Mouse (Mus musculus) liver, embryonic 14.5 days (tissue): ENCODE data around the gene Kdm2b.

Experiments used
- CTCF ChIP-seq: IDR thresholded peaks from 2 replicates; pipeline ENCODE4 v1.5.1; 2016; ENCODE audit warnings: antibody characterized with exemption, low read depth, control low read depth
- EP300 ChIP-seq: IDR thresholded peaks from 2 replicates; pipeline ENCODE4 v1.6.1; 2016; ENCODE audit warnings: antibody characterized with exemption, low read depth

- TF ChIP-seq EP300 (no peak), CTCF (peak; percentile 82)
These were observed 24.1 kb upstream of the Kdm2b start for GRCm38 (mm10) chr5:123013599-123014315.
